Mouse (Mus musculus): ENCODE measurements around the gene Ascl2.

DNA sequence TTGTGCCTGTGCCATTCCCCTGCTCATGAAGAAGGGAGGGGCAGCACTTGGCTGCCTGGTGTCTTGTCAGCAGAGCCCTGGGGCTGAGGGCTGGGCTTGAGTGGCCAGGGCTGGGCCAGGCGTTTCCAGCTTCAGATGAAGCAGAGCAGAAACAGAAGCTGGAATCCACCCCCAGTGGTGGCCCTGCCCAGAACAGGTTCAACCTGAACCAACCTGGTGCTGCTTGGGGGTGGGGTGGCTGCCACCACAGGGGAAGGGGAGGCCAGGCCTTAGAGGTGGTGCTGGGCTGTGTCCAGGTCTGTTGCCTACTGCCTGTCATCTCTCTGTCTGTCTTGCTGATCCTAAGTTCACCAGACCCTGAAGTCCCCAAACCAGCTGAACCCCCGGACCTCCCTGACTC lies 13.0 kb downstream of the Ascl2 start:
- TF ChIP-seq USF1 (IDR thresholded peaks at IDR 0.05; ENCODE audit: low read depth) (no peak), MAX (IDR thresholded peaks at IDR 0.05) (no peak), CTCF (IDR thresholded peaks at IDR 0.05; ENCODE audit: control insufficient read depth, insufficient read depth, insufficient read length) (no peak), MYOG (IDR thresholded peaks at IDR 0.05; ENCODE audit: control insufficient read depth, extremely low read depth, insufficient read length) (no peak)

Measured in C2C12 (cell line).